Mouse (Mus musculus) lung, postnatal 25 days (tissue): ENCODE results near the gene Cfap36.
A peak's percentile ranks its signal among the peaks of the same experiment; 100 is the strongest.

Source experiments
- DNase-seq: peaks from one replicate; pipeline ENCODE4 v3.0.0; 2022; ENCODE audit warnings: low spot score

The Cfap36 gene

DNA sequence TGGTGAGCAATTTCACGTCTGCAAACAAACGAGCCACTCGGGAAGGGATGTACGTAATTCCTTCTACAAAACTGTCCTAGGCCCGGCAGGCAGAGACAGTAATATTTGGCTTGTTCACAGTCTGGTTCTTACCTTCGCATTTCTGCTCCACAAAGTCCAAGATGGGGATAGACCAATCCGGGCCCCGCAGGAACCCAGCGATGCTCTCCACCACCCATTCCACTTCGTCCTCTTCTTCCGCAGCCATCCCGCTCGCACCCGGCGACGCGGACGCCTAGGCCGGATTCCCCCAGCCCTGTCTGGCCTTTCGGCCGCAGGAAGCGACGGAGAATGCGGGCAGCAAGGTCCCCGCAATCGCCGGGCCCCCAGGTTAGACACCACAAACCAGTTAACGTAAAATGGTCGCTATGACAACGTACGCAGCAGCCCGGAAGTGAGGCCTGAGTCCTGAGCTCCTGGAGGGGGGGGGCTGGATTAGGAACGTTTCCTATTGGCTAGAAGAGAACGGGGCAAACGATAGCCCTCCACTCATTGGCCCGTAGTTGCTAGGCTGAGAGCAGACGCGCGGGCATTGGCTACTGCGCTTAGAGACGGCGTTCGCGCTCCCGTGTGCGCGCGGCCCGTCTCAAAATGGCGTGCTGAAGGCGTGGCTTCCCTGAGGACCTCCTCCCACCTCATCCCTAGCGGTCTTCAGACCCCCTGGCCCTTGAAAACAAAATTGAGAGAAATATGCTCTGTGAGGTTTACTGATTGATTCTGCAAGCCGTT lies at the start of gene Cfap36:
Cfap36 (minus strand) TSS at position 527 of the 768 bp plus-strand sequence.
- DNase-seq, result peak; percentile 96

DNA sequence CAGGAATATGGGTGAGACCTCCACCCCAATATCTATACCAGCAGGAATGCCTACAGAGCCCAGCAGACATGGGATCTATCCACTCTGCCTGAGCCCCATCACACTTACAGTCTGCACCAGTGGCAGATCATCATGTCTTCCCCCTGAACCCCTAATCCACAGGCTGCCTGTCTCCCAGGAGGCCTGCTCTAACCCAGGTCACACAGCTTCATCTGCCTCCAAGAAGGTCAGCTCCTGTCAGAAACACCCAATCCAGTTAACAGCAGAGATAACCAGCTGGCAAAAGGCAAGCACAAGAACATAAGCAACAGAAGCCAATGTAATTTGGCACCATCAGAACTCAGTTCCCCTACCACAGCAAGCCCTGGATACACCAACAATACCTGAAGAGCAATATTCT lies 40.1 kb upstream of the Cfap36 start:
- no peak for DNase-seq

DNA sequence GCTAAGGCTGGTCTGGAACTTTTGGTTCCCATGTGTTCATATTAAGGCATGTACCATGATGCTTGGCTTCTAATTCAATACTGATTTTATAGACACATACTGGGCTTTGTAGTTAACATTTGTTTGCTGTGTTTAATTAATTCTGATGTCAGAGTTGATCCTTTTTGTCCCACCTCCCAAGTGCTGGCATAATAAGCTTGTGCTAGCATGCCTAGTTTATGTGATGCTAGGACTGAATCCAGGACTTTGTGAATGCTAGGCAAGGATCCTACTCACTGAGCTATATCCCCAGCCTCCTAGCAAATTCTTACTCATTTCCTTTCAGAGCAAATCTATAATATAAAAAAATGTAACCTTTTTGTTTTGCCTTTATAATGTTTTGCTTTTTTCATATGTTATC lies 38.8 kb upstream of the Cfap36 start:
- DNase-seq, result no peak

- DNase-seq, result no peak
These were observed 27.5 kb upstream of the Cfap36 start for GRCm38 (mm10) chr11:29274758-29275157.

DNA sequence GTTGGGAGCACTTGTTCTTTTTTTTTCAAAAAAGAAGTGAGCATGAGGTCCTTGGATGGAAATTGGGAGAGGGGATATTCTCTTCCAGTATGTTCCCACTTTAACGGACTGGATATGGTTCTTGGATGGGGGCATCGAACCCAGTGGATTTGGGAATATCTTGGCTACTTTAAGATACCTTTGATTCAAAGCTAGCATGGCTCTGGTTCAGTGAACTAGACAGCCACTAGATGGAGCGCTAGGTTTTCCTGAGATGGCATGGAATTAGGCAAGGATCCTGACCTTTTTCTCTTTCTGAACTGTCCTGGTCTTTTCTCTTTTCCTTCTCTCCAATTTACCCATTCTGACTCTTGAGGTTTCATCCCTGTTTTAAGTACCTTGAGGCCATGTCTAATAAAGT lies 20.6 kb upstream of the Cfap36 start:
- peak; percentile 23 for DNase-seq

GRCm38 (mm10) chr11:29254643-29255042 lies 7.4 kb upstream of the Cfap36 start:
- no peak for DNase-seq

GRCm38 (mm10) chr11:29248386-29248785 lies 1.2 kb upstream of the Cfap36 start:
- no peak for DNase-seq

DNA sequence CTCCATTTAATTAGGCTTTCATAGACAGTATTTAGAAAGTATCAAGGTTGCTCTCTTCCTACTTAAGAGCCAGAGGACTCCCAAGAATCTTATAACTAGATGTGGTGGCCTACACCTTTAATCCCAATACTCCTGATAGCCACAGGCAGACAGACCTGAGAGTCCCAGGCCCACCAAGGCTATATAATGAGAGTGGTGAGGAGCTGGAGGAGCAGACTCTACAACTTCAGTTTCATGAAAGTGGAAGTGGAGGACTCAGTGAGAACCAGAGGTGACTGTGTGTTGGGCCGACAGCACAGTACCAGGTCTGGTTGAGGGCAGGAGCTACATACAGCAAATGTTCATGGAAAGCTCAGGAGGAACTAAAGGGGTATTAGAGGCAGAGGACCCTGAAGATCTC lies 516 bp upstream of the Cfap36 start:
- DNase-seq, result no peak

DNA sequence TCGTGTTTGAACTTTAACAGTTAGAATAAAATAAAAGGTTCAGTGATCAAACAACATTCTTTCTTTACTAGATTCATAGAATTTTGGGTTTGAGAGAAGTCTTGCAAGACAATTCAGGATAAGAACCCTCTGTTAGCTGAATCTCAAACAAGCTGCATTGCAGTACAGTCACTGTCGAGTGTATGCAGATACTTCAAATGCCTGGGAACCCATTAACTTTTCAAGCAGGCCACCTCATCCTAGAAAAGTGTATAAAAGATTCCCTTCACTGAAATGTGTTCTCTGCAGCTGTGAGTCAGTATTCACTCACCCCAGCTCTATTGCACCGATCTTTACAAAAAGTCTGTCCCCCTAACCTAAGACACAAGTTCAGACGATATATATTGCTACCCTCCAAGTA lies 1.2 kb downstream of the Cfap36 start:
- peak; percentile 10 for DNase-seq

DNA sequence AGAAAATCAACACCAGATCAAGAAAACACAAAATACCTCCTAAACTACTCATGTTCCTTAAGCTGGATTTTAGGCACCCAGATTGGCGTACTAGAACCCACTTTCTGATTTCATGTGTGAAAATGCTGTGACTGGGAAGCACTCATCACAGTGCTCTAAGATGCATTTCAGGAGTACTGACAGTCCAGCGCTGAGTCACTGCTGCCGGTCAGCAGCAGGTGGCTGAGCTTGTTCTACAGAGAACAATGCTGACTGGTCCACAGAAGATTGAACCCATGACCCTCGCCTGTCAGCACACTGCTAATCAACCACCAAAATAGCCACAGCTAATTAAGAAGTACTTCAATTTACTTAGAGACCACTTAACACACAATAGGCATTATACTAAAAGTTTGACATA lies 5.2 kb downstream of the Cfap36 start:
- DNase-seq, result no peak

- DNase-seq, result no peak
These were observed 7.9 kb downstream of the Cfap36 start for GRCm38 (mm10) chr11:29239353-29239752.

DNA sequence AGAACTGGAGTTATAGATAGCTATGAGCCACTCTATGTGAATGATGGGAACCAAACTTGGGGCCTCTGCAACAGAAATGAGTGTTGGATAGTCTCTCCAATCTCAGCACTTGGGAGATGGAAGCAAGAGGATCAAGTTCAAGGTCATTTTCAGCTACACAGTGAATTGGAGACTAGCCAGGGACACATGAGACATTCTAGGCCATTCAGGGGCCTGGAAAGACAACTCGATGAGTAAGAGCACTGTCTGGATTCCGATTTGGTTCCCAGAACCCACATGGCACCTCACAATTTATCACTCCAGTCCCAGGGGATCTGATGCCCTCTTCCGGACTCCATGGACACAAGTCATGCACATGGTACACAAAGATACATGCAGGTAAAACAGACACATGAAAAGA lies 8.7 kb downstream of the Cfap36 start:
- no peak for DNase-seq

DNA sequence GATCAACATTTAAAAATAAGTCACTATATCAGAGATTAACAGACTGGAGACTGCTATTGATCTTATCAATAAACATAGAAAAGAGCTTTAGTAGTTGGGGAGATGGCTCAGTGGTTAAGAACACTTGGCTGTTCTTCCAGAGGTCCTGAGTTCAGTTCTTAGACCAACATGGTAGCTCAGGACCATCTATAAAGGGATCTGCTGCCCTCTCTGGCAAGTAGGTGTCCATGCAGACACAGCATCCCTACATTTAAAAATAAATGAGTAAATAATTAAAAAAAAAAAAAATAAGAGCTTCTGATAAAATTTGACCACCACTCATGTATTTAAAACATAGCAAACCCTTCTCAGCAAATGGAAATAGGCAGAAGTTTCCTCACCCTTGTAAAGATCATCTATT lies 9.2 kb downstream of the Cfap36 start:
- DNase-seq, result no peak

GRCm38 (mm10) chr11:29237364-29237763 lies 9.8 kb downstream of the Cfap36 start:
- no peak for DNase-seq

- DNase-seq, result no peak
These were observed 13.6 kb downstream of the Cfap36 start for GRCm38 (mm10) chr11:29233569-29233968.

- no peak for DNase-seq
These were observed 18.3 kb downstream of the Cfap36 start for GRCm38 (mm10) chr11:29228957-29229356.

DNA sequence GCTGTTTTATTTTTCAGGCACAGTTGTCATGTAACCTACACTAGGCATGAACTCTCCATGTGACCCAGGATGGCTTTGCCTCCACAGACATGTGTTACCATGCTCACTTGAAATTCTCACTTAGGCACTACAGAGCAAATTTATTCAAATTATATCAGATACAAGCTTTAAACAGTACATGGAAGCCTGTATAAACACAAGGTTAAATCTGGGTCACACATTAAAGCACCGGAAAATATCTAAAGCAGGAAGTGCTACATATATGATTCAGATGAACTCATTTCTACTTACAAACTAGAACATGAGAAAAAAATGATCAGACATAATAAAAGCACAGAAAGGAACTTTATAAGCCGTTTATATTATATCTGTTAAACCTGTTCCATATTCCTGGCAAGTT lies 22.5 kb downstream of the Cfap36 start:
- DNase-seq, result no peak

GRCm38 (mm10) chr11:29222310-29222709 lies 24.9 kb downstream of the Cfap36 start:
- DNase-seq, result no peak

- DNase-seq, result no peak
These were observed 28.2 kb downstream of the Cfap36 start for GRCm38 (mm10) chr11:29219055-29219454.

- no peak for DNase-seq
These were observed 31.0 kb downstream of the Cfap36 start for GRCm38 (mm10) chr11:29216196-29216595.

- no peak for DNase-seq
These were observed 37.4 kb downstream of the Cfap36 start for GRCm38 (mm10) chr11:29209774-29210173.

GRCm38 (mm10) chr11:29203653-29204052 lies 43.6 kb downstream of the Cfap36 start:
- no peak for DNase-seq

- DNase-seq, result no peak
These were observed 58.2 kb downstream of the Cfap36 start for GRCm38 (mm10) chr11:29188981-29189380.

DNA sequence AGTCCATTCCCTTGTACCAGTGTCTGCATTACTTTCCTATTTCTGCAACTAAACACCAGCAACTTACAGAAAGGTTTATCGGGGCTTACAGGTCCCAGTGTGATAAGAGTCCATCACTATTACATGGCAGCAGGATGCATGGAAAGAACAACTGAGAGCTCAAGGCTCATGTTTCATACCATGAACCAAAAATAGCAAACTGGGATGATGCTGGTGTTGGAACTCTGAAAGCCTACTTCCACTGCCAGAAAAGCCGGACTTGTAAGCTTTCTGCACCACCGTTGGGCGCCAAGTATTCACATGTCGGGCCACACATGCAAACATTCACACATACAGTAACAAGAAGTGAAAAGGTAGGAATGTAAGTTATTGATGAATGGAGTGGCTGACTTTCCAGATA lies 65.5 kb downstream of the Cfap36 start:
- no peak for DNase-seq
